Mouse (Mus musculus): Measurements from ENCODE around the gene Mrpl16. TPM values are rescaled to one million over a fixed set of nuclear protein-coding genes. Genes with fewer than 3 reads are reported as not detected.

Gene Mrpl16
- total RNA-seq, 2 experiments from 2014 or later: 103 to 108 TPM

GRCm38 (mm10) chr19:11800531-11801315 lies 30.5 kb downstream of the Mrpl16 start:
- DNase-seq (ENCODE audit: low spot score): no peak
- intact Hi-C loops (cut with DNase I): no loop called here

GRCm38 (mm10) chr19:11804423-11804822 lies 34.2 kb downstream of the Mrpl16 start:
- intact Hi-C loops (cut with DNase I): loop anchor here (2.0 kb wide), 1 partner anchor 14 kb away; the partner anchor contains the start of gene Stx3
- no peak for DNase-seq (ENCODE audit: low spot score)

- intact Hi-C loops (cut with DNase I): no loop called here
- no peak for DNase-seq (ENCODE audit: low spot score)
These were observed 37.1 kb downstream of the Mrpl16 start for GRCm38 (mm10) chr19:11807251-11807650.

- intact Hi-C loops (cut with DNase I): no loop called here
- DNase-seq (ENCODE audit: low spot score): no peak
These were observed 37.6 kb downstream of the Mrpl16 start for GRCm38 (mm10) chr19:11807822-11808221.

GRCm38 (mm10) chr19:11808452-11808851 lies 38.3 kb downstream of the Mrpl16 start:
- DNase-seq (ENCODE audit: low spot score): no peak
- intact Hi-C loops (cut with DNase I): no loop called here

GRCm38 (mm10) chr19:11810003-11810758 lies 40.0 kb downstream of the Mrpl16 start:
- intact Hi-C loops (cut with DNase I): no loop called here
- no peak for DNase-seq (ENCODE audit: low spot score)

GRCm38 (mm10) chr19:11810856-11811255 lies 40.7 kb downstream of the Mrpl16 start:
- peak; percentile 29 for DNase-seq (ENCODE audit: low spot score)
- intact Hi-C loops (cut with DNase I): no loop called here

- intact Hi-C loops (cut with DNase I): no loop called here
- no peak for DNase-seq (ENCODE audit: low spot score)
These were observed 41.6 kb downstream of the Mrpl16 start for GRCm38 (mm10) chr19:11811688-11812365.

GRCm38 (mm10) chr19:11813136-11813535 lies 42.9 kb downstream of the Mrpl16 start:
- DNase-seq (ENCODE audit: low spot score): no peak
- intact Hi-C loops (cut with DNase I): no loop called here

- intact Hi-C loops (cut with DNase I): no loop called here
These were observed 43.5 kb downstream of the Mrpl16 start for GRCm38 (mm10) chr19:11813649-11814048.

GRCm38 (mm10) chr19:11814742-11815333 lies 44.6 kb downstream of the Mrpl16 start:
- intact Hi-C loops (cut with DNase I): loop anchor here (5.0 kb wide), 2 partner anchors 97 to 197 kb away; partner anchors contain the start of gene Patl1
- DNase-seq (ENCODE audit: low spot score): no peak

More at GRCm38 (mm10) chr19:11813649-11814048, 43.5 kb downstream of the Mrpl16 start:
- DNase-seq (ENCODE audit: low spot score): peak; percentile 14

GRCm38 (mm10) chr19:11816706-11817105 lies 46.5 kb downstream of the Mrpl16 start:
- intact Hi-C loops (cut with DNase I): loop anchor here (5.0 kb wide), 2 partner anchors 96 to 196 kb away; partner anchors contain the start of gene Patl1
- no peak for DNase-seq (ENCODE audit: low spot score)

- DNase-seq (ENCODE audit: low spot score): no peak
- intact Hi-C loops (cut with DNase I): loop anchor here (5.0 kb wide), 2 partner anchors 95 to 195 kb away; partner anchors contain the start of gene Patl1
These were observed 47.4 kb downstream of the Mrpl16 start for GRCm38 (mm10) chr19:11817586-11817985.

- DNase-seq (ENCODE audit: low spot score): peak; percentile 38
- intact Hi-C loops (cut with DNase I): loop anchor here (2.0 to 5.0 kb wide), 3 partner anchors 14 to 194 kb away; partner anchors contain the start of gene Patl1
These were observed 48.3 kb downstream of the Mrpl16 start for GRCm38 (mm10) chr19:11818199-11819142.

- intact Hi-C loops (cut with DNase I): loop anchor here (2.0 to 5.0 kb wide), 3 partner anchors 14 to 193 kb away; partner anchors contain the start of gene Patl1
- DNase-seq (ENCODE audit: low spot score): no peak
These were observed 49.0 kb downstream of the Mrpl16 start, which contains the start of gene Stx3 for GRCm38 (mm10) chr19:11819143-11819700. TSS of gene Stx3 (minus strand) at chr19:11819403.

- peak; percentile 72 for DNase-seq (ENCODE audit: low spot score)
- intact Hi-C loops (cut with DNase I): loop anchor here (1.0 to 5.0 kb wide), 4 partner anchors 15 to 193 kb away; partner anchors contain the start of gene Patl1
These were observed 49.6 kb downstream of the Mrpl16 start for GRCm38 (mm10) chr19:11819800-11820199.

GRCm38 (mm10) chr19:11820211-11820610 lies 50.0 kb downstream of the Mrpl16 start:
- intact Hi-C loops (cut with DNase I): loop anchor here (1.0 kb wide), 1 partner anchor 41 kb away; no protein-coding TSS in a partner anchor
- DNase-seq (ENCODE audit: low spot score): no peak
